Mouse (Mus musculus) midbrain, postnatal 0 days (tissue): ENCODE results near the gene Stx11. TPM values are rescaled to one million over a fixed set of nuclear protein-coding genes. Genes with fewer than 3 reads are reported as not detected.
"Not testable (repeated sequence)": the region's sequence is repeated elsewhere in the genome, so short reads cannot be mapped to it uniquely, and the experiment has no call there.

Experiments
- ATAC-seq: fragments of 200-750 bp; cut with Nextera tagmentation; 2 replicates; pipeline ENCODE4 v1.8.0; 2017; ENCODE audit warnings: moderate number of reproducible peaks, mild to moderate bottlenecking, moderate TSS enrichment, moderate library complexity; ENCODE audit not compliant: low FRiP score
- DNase-seq: peaks from one replicate; pipeline ENCODE4 v3.0.0-alpha.2; 2015; ENCODE audit warnings: low spot score
- H3K27ac ChIP-seq: fragments of 300-500 bp; sonication (generic); 2 replicates; pipeline ENCODE4 v1.5.1; 2014; ENCODE audit warnings: low read depth, mild to moderate bottlenecking, low read length, mixed read lengths
- H3K27me3 ChIP-seq: fragments of 300-500 bp; sonication (generic); 2 replicates; pipeline ENCODE4 v1.6.1; 2014; ENCODE audit warnings: low read length, control low read depth, mixed read lengths; ENCODE audit not compliant: insufficient read depth
- H3K36me3 ChIP-seq: fragments of 300-500 bp; sonication (generic); 2 replicates; pipeline ENCODE4 v1.6.1; 2014; ENCODE audit warnings: low read length, control low read depth, mixed read lengths; ENCODE audit not compliant: insufficient read depth
- H3K4me1 ChIP-seq: fragments of 300-500 bp; sonication (generic); 2 replicates; pipeline ENCODE4 v1.6.1; 2014; ENCODE audit warnings: mild to moderate bottlenecking, control low read depth, antibody characterized with exemption, low read length, mixed read lengths; ENCODE audit not compliant: insufficient read depth
- H3K4me2 ChIP-seq: fragments of 300-500 bp; sonication (generic); 2 replicates; pipeline ENCODE4 v1.6.1; 2014; ENCODE audit warnings: low read depth, mild to moderate bottlenecking, low read length, mixed read lengths; ENCODE audit not compliant: poor library complexity, severe bottlenecking
- H3K4me3 ChIP-seq: fragments of 300-500 bp; sonication (generic); 2 replicates; pipeline ENCODE4 v1.5.1; 2014; ENCODE audit warnings: low read depth, mild to moderate bottlenecking, low read length, moderate library complexity
- H3K9ac ChIP-seq: fragments of 300-500 bp; sonication (generic); replicated peaks from 2 replicates; pipeline ENCODE4 v1.6.1; 2014; ENCODE audit warnings: mild to moderate bottlenecking, low read length, moderate library complexity, mixed read lengths; ENCODE audit not compliant: poor library complexity, severe bottlenecking
- H3K9me3 ChIP-seq: fragments of 300-500 bp; sonication (generic); 2 replicates; pipeline ENCODE4 v1.6.1; 2016; ENCODE audit warnings: low read length, control low read depth
- CTCF ChIP-seq: IDR thresholded peaks from 2 replicates; pipeline ENCODE4 v1.5.1; 2016; ENCODE audit warnings: antibody characterized with exemption, mild to moderate bottlenecking
- WGBS: fragments of 180-500 bp; shearing (Covaris S2); extraction: QIAGEN DNeasy Blood & Tissue Kit; methylation state at CpG from one replicate; pipeline ENCODE4 v1.1.7; 2014; 5-methylcytosine and 5-hydroxymethylcytosine counted together
- polyA plus RNA-seq: library from polyadenylated mRNA; unstranded; fragments of >200 nt; fragmentation: Nextera tagmentation; extraction: Ambion mirVana; gene quantifications from 2 replicates; pipeline ENCODE4 v1.2.1, GENCODE M21; 2015
- total RNA-seq: library from RNA; depleted of rRNA; stranded (reverse); fragments of >200 nt; gene quantifications from 2 replicates; pipeline ENCODE4 v1.2.3, GENCODE M21; 2014

The Stx11 gene
- total and polyA plus RNA-seq, 2 experiments from 2014 or later, result 1.1 to 7.8 TPM

DNA sequence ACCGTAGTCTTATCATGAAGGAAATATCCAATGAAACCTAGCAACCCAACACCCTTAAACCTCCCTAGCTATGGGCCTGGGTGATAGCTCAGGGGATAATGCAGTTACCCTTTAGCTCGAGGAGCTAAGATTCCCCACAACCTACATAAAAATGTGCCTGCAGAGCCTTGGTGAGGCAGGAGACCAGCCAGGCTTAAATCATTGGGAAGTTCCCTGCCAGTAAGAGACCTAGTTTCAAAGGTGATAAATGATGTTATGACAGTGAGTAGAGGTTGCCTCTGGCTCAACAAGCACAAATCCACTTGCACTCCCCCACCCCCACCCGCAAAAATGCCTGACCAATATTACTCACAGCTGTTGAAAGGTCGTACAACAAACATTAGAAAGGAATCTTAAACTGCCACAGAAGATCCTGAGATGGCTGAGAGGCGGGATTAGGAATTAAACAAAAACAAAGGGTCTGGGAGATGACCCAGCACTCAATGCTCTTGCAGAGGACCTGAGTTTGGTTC lies 1.6 kb upstream of the Stx11 start:
- no peak overlapping the region for H3K27ac ChIP-seq
- TF ChIP-seq CTCF, result no peak
- WGBS, result 89% methylated on average over 5 of the region's 5 CpGs
- H3K36me3 ChIP-seq, result no peaks in the 10 kb centered on the region
- no peak overlapping the region for H3K4me2 ChIP-seq
- H3K9ac ChIP-seq, result no peak overlapping the region
- no peaks in the 10 kb centered on the region for H3K9me3 ChIP-seq
- DNase-seq, result no peak
- no peak overlapping the region for H3K4me3 ChIP-seq
- no peak for ATAC-seq
- H3K4me1 ChIP-seq, result no peaks in the 10 kb centered on the region; the same call in 1 of the 2 replicates
- peaks cover 4% of the 10 kb centered on the region; the same call in 1 of the 2 replicates for H3K27me3 ChIP-seq

DNA sequence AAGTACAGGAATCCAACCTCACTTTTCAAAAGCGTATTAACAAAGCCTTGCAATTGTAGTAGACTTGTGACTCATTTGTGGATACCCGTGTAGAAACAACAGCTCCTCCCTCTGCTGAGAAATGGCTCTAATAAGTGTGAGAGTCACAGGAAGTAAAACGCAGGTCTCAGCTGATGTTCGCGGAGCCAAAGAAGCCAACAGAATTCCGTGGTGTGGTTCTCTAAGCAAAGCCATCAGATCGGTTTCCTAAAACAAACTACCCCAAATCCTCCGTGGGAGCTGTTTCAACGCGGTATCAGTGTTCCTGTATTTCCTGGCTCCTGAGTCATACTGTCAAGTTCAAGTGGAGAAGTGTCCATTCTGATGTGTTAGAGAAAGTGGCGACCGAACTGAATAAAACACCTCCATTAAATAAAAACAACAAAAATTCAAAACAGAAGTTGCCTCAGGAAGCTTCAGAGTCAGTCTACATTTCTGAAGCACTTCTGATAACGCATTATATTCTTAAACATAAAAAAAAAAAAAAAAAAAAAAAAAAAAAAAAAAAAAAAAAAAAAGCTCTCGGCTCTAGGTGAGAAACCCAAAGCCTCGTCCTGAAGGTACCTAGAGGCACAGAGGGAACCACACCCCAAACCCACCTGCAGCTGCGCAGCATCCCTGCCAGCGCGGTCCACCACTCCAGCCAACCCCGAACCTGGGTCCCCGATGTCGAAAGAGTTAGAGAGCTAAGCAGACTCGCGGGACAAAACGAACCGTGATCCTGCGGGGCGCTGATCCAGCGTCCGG lies 543 bp downstream of the Stx11 start:
- DNase-seq (peak; percentile 18), ATAC-seq (peak; percentile 55; the same call in 1 of the 2 replicates)
- no peaks in the 10 kb centered on the region; the same call in 1 of the 2 replicates for H3K4me1 ChIP-seq
- TF ChIP-seq CTCF, result no peak
- peak overlapping the region; percentile 99 for H3K4me2 ChIP-seq
- H3K27me3 ChIP-seq, result peaks cover 4% of the 10 kb centered on the region; the same call in 1 of the 2 replicates
- H3K27ac ChIP-seq, result no peak overlapping the region
- WGBS, result 6% methylated on average over 29 of the region's 29 CpGs
- peak overlapping the region; percentile 46; the same call in 1 of the 2 replicates for H3K9ac ChIP-seq
- H3K9me3 ChIP-seq, result no peaks in the 10 kb centered on the region
- H3K36me3 ChIP-seq, result no peaks in the 10 kb centered on the region
- peak overlapping the region; percentile 84 for H3K4me3 ChIP-seq

DNA sequence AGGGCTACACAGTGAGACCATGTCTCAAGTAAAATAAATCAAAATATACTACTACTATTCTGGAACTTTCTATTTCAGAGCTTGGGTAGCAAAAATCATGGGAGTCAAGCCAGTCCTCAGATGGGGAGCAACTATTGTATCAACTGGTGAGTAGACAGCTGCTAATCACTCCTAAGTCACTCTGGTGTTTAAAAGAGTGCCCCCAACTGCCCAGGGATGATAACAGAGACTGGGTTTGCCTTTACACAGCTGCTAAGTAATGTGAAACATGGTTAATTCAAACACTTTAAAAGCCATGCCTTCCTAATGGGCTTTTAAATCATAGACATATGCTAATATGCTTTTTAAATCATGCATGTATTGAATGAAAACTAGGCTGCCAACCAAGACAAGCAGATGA lies 1.9 kb downstream of the Stx11 start:
- Histone ChIP-seq H3K4me2 (no peak overlapping the region), H3K36me3 (no peaks in the 10 kb centered on the region), H3K9ac (no peak overlapping the region), H3K9me3 (no peaks in the 10 kb centered on the region), H3K27me3 (peaks cover 4% of the 10 kb centered on the region; the same call in 1 of the 2 replicates), H3K4me1 (no peaks in the 10 kb centered on the region; the same call in 1 of the 2 replicates), H3K4me3 (no peak overlapping the region), H3K27ac (no peak overlapping the region)
- DNase-seq (no peak), ATAC-seq (no peak)
- TF ChIP-seq CTCF, result no peak

GRCm38 (mm10) chr10:12961546-12961945 lies 2.6 kb downstream of the Stx11 start:
- H3K9me3 ChIP-seq, result no peaks in the 10 kb centered on the region
- H3K36me3 ChIP-seq, result no peaks in the 10 kb centered on the region
- DNase-seq (no peak), ATAC-seq (no peak)
- H3K9ac ChIP-seq, result no peak overlapping the region
- H3K4me1 ChIP-seq, result no peaks in the 10 kb centered on the region; the same call in 1 of the 2 replicates
- H3K4me3 ChIP-seq, result no peak overlapping the region
- TF ChIP-seq CTCF, result no peak
- WGBS, result 88% methylated on average over 8 of the region's 8 CpGs
- no peak overlapping the region for H3K4me2 ChIP-seq
- no peak overlapping the region for H3K27ac ChIP-seq
- H3K27me3 ChIP-seq, result peaks cover 4% of the 10 kb centered on the region; the same call in 1 of the 2 replicates

GRCm38 (mm10) chr10:12957271-12957670 lies 6.8 kb downstream of the Stx11 start:
- Histone ChIP-seq H3K27ac (no peak overlapping the region), H3K4me2 (no peak overlapping the region), H3K27me3 (no peaks in the 10 kb centered on the region; the same call in 1 of the 2 replicates), H3K9me3 (no peaks in the 10 kb centered on the region), H3K4me1 (no peaks in the 10 kb centered on the region), H3K9ac (no peak overlapping the region), H3K4me3 (no peak overlapping the region), H3K36me3 (no peaks in the 10 kb centered on the region)
- WGBS, result 83% methylated on average over 4 of the region's 4 CpGs
- DNase-seq (no peak), ATAC-seq (no peak)
- no peak for TF ChIP-seq CTCF

DNA sequence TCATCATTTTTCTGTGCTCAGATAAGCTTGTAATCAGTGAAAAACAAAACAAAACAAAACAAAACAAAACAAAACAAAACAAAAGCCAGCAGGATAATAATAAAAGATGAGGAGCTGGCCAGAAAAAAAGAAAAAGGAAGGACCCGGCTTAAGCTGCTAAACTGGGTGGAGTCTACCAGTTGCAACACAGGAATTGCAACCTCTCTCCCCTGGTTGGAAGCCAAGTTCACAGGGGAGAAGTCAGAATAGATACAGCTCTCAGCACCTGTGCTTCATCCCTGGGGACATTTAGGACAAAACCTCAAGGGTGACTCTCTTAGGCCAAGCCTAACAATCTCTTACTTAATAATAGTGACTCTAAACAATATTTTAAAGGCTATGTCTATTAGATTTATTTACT lies 8.3 kb downstream of the Stx11 start:
- 61% methylated on average over 1 of the region's 1 CpGs for WGBS
- Histone ChIP-seq H3K9me3 (no peaks in the 10 kb centered on the region), H3K4me3 (no peak overlapping the region), H3K27ac (no peak overlapping the region), H3K4me2 (no peak overlapping the region), H3K9ac (no peak overlapping the region), H3K36me3 (no peaks in the 10 kb centered on the region), H3K27me3 (no peaks in the 10 kb centered on the region), H3K4me1 (no peaks in the 10 kb centered on the region)
- no peak for TF ChIP-seq CTCF
- DNase-seq (no peak), ATAC-seq (no peak)

GRCm38 (mm10) chr10:12951358-12951757 lies 12.7 kb downstream of the Stx11 start:
- H3K4me3 ChIP-seq, ATAC-seq, H3K9ac ChIP-seq, DNase-seq, H3K4me2 ChIP-seq, H3K27me3 ChIP-seq, H3K27ac ChIP-seq, H3K9me3 ChIP-seq, H3K36me3 ChIP-seq, H3K4me1 ChIP-seq: not testable (repeated sequence)
- 65% methylated on average over 4 of the region's 4 CpGs for WGBS
